Mouse (Mus musculus) CH12.LX (cell line): ENCODE measurements around the gene Nkapd1. TPM values are rescaled to one million over a fixed set of nuclear protein-coding genes. Genes with fewer than 3 reads are reported as not detected.

ENCODE experiments used
- DNase-seq: peaks from one replicate; pipeline ENCODE4 v3.0.0-alpha.2; 2013; ENCODE audit errors: extremely low read depth
- H3K27ac ChIP-seq: 2 replicates; pipeline ENCODE4 v1.5.1; 2012; ENCODE audit warnings: low read depth, mild to moderate bottlenecking, control low read depth, moderate library complexity; ENCODE audit not compliant: insufficient read depth
- H3K27me3 ChIP-seq: replicated peaks from 2 replicates; pipeline ENCODE3; 2012; ENCODE audit warnings: inconsistent platforms
- H3K36me3 ChIP-seq, 2 experiments: replicated peaks in 1 of 2; 2 replicates each; pipeline versions ENCODE3 to v1.6.1; 2012; ENCODE audit warnings: inconsistent platforms in 1 of 2, low read length in 1 of 2, mild to moderate bottlenecking in 1 of 2, mixed read lengths in 1 of 2, moderate library complexity in 1 of 2; ENCODE audit not compliant: control insufficient read depth in 1 of 2, insufficient read depth in 1 of 2
- H3K4me1 ChIP-seq, 2 experiments: 2 replicates each; pipeline ENCODE4 v1.6.1; 2012; ENCODE audit warnings: inconsistent platforms in 1 of 2, moderate library complexity in 1 of 2; ENCODE audit not compliant: insufficient read depth in 2 of 2, control insufficient read depth in 1 of 2
- H3K4me2 ChIP-seq: 2 replicates; pipeline ENCODE4 v1.6.1; 2012; ENCODE audit warnings: low read depth, mild to moderate bottlenecking, control low read depth; ENCODE audit not compliant: poor library complexity, insufficient read depth, severe bottlenecking
- H3K4me3 ChIP-seq, 3 experiments: fragments of 150-350 bp in 1 of 3; sonication (generic) in 1 of 3; replicated peaks in 1 of 3; 2 replicates each; pipeline versions ENCODE3 to v1.5.1; 2011 to 2012; ENCODE audit warnings: low read depth in 2 of 3, low read length in 2 of 3, mild to moderate bottlenecking in 2 of 3, moderate library complexity in 2 of 3, control low read depth in 1 of 3, improper control_type of control experiment in 1 of 3, inconsistent platforms in 1 of 3, mixed read lengths in 1 of 3; ENCODE audit not compliant: poor library complexity in 1 of 3
- H3K79me2 ChIP-seq: replicated peaks from 2 replicates; pipeline ENCODE4 v1.6.1; 2012; ENCODE audit warnings: mild to moderate bottlenecking, moderate library complexity; ENCODE audit not compliant: control insufficient read depth, poor library complexity, insufficient read depth, severe bottlenecking; ENCODE audit errors: extremely low read depth
- H3K9ac ChIP-seq: 2 replicates; pipeline ENCODE4 v1.6.1; 2012; ENCODE audit warnings: low read depth, mild to moderate bottlenecking, control low read depth, moderate library complexity; ENCODE audit not compliant: insufficient read depth
- H3K9me3 ChIP-seq: replicated peaks from 2 replicates; pipeline ENCODE3; 2012; ENCODE audit warnings: low read length, inconsistent platforms, mixed read lengths
- BHLHE40 ChIP-seq: IDR thresholded peaks from 2 replicates; pipeline ENCODE4 v1.6.1; 2011; ENCODE audit warnings: mild to moderate bottlenecking, low read depth, low read length, improper control_type of control experiment
- CHD1 ChIP-seq: IDR thresholded peaks from 2 replicates; pipeline ENCODE4 v1.6.1; 2012; ENCODE audit warnings: low read depth, low read length, improper control_type of control experiment, inconsistent platforms
- CTCF ChIP-seq, 2 experiments: IDR thresholded peaks in 1 of 2; conservative IDR thresholded peaks in 1 of 2; 2 replicates each; pipeline ENCODE4 v1.5.1; 2011 to 2012; ENCODE audit warnings: low read depth in 2 of 2, low read length in 2 of 2, improper control_type of control experiment in 1 of 2, inconsistent platforms in 1 of 2, mild to moderate bottlenecking in 1 of 2, moderate library complexity in 1 of 2
- E2F4 ChIP-seq: IDR thresholded peaks from 2 replicates; pipeline ENCODE4 v1.6.1; 2011; ENCODE audit warnings: low read depth, low read length, improper control_type of control experiment; ENCODE audit not compliant: insufficient replicate concordance
- GABPA ChIP-seq: IDR thresholded peaks from 2 replicates; pipeline ENCODE4 v1.6.1; 2012; ENCODE audit warnings: low read depth, low read length, improper control_type of control experiment, inconsistent platforms; ENCODE audit not compliant: insufficient replicate concordance
- JUND ChIP-seq: conservative IDR thresholded peaks from 2 replicates; pipeline ENCODE4 v1.6.1; 2011; ENCODE audit warnings: low read depth, low read length, improper control_type of control experiment
- KAT2A ChIP-seq: IDR thresholded peaks from 2 replicates; pipeline ENCODE4 v1.6.1; 2012; ENCODE audit warnings: low read length, improper control_type of control experiment, inconsistent platforms; ENCODE audit not compliant: insufficient replicate concordance
- MYC ChIP-seq: IDR thresholded peaks from 2 replicates; pipeline ENCODE4 v1.6.1; 2011; ENCODE audit warnings: low read depth, mild to moderate bottlenecking, improper control_type of control experiment, low read length
- NELFE ChIP-seq: IDR thresholded peaks from 2 replicates; pipeline ENCODE4 v1.6.1; 2011; ENCODE audit warnings: low read depth, low read length, improper control_type of control experiment
- NRF1 ChIP-seq: IDR thresholded peaks from 2 replicates; pipeline ENCODE4 v1.6.1; 2014; ENCODE audit warnings: low read depth, mild to moderate bottlenecking, inconsistent platforms, low read length, improper control_type of control experiment, moderate library complexity
- POLR2A ChIP-seq: IDR thresholded peaks from 2 replicates; pipeline ENCODE4 v1.6.1; 2011; ENCODE audit warnings: low read depth, mild to moderate bottlenecking, improper control_type of control experiment, low read length
- RAD21 ChIP-seq: IDR thresholded peaks from 2 replicates; pipeline ENCODE4 v1.6.1; 2011; ENCODE audit warnings: low read depth, mild to moderate bottlenecking, low read length, improper control_type of control experiment, moderate library complexity
- TCF12 ChIP-seq: IDR thresholded peaks from 2 replicates; pipeline ENCODE4 v1.6.1; 2014; ENCODE audit warnings: low read depth, mild to moderate bottlenecking, inconsistent platforms, low read length, improper control_type of control experiment
- USF1 ChIP-seq: IDR thresholded peaks from 2 replicates; pipeline ENCODE4 v1.6.1; 2014; ENCODE audit warnings: low read depth, mild to moderate bottlenecking, inconsistent platforms, low read length, improper control_type of control experiment
- USF2 ChIP-seq: conservative IDR thresholded peaks from 2 replicates; pipeline ENCODE4 v1.6.1; 2011; ENCODE audit warnings: low read depth, low read length, improper control_type of control experiment
- ZC3H11A ChIP-seq: IDR thresholded peaks from 2 replicates; pipeline ENCODE4 v1.6.1; 2012; ENCODE audit warnings: low read depth, mild to moderate bottlenecking, inconsistent platforms, low read length, improper control_type of control experiment
- ZKSCAN1 ChIP-seq: IDR thresholded peaks from 2 replicates; pipeline ENCODE4 v1.6.1; 2012; ENCODE audit warnings: low read depth, inconsistent platforms, low read length, improper control_type of control experiment, borderline replicate concordance
- dilution Hi-C: fragments of 300-500 bp; cut with MboI; formaldehyde crosslinking; loops from 2 replicates; pipeline ENCODE4 v1.14.3; 2020; ENCODE audit warnings: low sequenced_read_pairs; ENCODE audit not compliant: extremely low pct_unique_long_range_greater_than_20kb, extremely low pct_ligation_motif_present
- in situ Hi-C: fragments of 300-500 bp; cut with MboI; formaldehyde crosslinking; loops from 3 replicates; pipeline ENCODE4 v1.14.3; 2019; ENCODE audit warnings: low sequenced_read_pairs, low pct_ligation_motif_present, low pct_unique_long_range_greater_than_20kb, mixed read lengths
- polyA plus RNA-seq: library from polyadenylated mRNA; unstranded; fragments of >175 nt; gene quantifications from 2 replicates; pipeline ENCODE4 v1.2.1, GENCODE M21; 2012; ENCODE audit warnings: low read depth; ENCODE audit not compliant: insufficient read length
- total RNA-seq, 2 experiments: library from RNA; depleted of rRNA; stranded (reverse); fragments of 300-350 nt in 1 of 2; fragments of >200 nt in 1 of 2; gene quantifications; 2 replicates each; pipeline ENCODE4 v1.2.3; 2012 to 2014

The Nkapd1 gene
- total and polyA plus RNA-seq, 3 experiments, result 10.0 to 36.7 (median 13.5) TPM

DNA sequence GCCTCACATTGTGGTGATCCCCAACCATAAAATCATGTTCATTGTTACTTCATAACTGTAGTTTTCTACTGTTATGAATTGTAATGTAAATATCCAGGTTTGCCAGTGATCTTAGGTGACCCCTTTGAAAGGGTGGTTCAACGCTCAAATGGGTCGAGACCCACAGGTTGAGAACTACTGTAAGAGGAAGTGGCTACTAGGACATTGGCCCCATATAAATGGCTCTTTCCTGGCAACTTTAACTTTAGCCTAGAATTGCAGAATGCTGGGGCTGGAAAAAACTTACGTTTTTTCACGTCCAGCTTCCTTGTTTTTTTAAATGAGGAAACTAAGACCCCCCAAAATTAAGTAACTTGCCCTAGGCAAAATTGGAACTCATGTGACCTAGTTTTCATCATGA is 49.9 kb downstream of the Nkapd1 start:
- no peak overlapping the region for H3K4me3 ChIP-seq
- H3K9ac ChIP-seq, result no peak overlapping the region
- H3K27me3 ChIP-seq, result no peaks in the 10 kb centered on the region
- no peaks in the 10 kb centered on the region for H3K79me2 ChIP-seq
- no peak for DNase-seq
- TF ChIP-seq NELFE, result no peak
- TF ChIP-seq TCF12, result no peak
- no peak for TF ChIP-seq JUND
- TF ChIP-seq CHD1, result no peak
- TF ChIP-seq MYC, result no peak
- TF ChIP-seq CTCF (conservative IDR thresholded peaks at IDR 0.05 in 1 of 2, IDR thresholded peaks at IDR 0.05 in 1 of 2; ENCODE audit: low read depth in 2 of 2, low read length in 2 of 2), result no peak
- TF ChIP-seq BHLHE40, result no peak
- TF ChIP-seq KAT2A, result no peak
- TF ChIP-seq ZKSCAN1, result no peak
- in situ Hi-C loops (no loop called here), dilution Hi-C loops (no loop called here)
- H3K27ac ChIP-seq, result no peak overlapping the region
- H3K9me3 ChIP-seq, result no peaks in the 10 kb centered on the region
- H3K4me2 ChIP-seq, result no peak overlapping the region
- no peaks in the 10 kb centered on the region for H3K4me1 ChIP-seq
- H3K36me3 ChIP-seq, result no peaks in the 10 kb centered on the region

DNA sequence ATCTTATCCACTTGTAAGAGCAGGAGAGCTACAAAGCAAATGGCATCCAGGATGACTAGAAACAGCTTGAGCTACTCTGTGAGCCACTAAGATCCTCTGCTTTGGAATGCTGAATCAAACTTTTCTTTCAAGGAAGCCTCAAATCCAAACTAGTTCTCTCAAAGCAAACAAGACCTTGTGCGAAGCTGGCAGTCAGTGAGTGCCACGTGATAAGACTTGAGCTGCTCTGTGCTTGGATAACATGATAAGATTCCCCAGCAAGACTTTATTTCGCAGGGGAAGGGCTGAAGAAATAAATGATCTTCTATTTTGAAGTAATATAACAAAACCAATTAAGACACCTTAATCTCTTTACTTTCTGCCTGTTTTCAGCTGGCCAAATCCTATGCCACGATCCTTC is 51.3 kb downstream of the Nkapd1 start:
- Histone ChIP-seq H3K4me1 (no peaks in the 10 kb centered on the region), H3K27me3 (no peaks in the 10 kb centered on the region), H3K9ac (no peak overlapping the region), H3K79me2 (no peaks in the 10 kb centered on the region), H3K4me3 (no peak overlapping the region), H3K36me3 (no peaks in the 10 kb centered on the region), H3K9me3 (peaks cover 2% of the 10 kb centered on the region), H3K27ac (no peak overlapping the region), H3K4me2 (no peak overlapping the region)
- in situ Hi-C loops, result no loop called here
- DNase-seq, result no peak
- dilution Hi-C loops, result no loop called here
- TF ChIP-seq ZC3H11A, result no peak
- no peak for TF ChIP-seq POLR2A
- TF ChIP-seq TCF12, result no peak
- TF ChIP-seq RAD21, result no peak
- no peak for TF ChIP-seq E2F4
- TF ChIP-seq GABPA, result no peak
- no peak for TF ChIP-seq NRF1
- TF ChIP-seq USF2, result no peak
- no peak for TF ChIP-seq MYC
- no peak for TF ChIP-seq USF1
